Mouse (Mus musculus) heart, adult 11 months (tissue): ENCODE results near the gene AW822073.
A peak's percentile ranks its signal among the peaks of the same experiment; 100 is the strongest.
"Not testable (repeated sequence)": the region's sequence is repeated elsewhere in the genome, so short reads cannot be mapped to it uniquely, and the experiment has no call there.

Experiments
- DNase-seq: peaks from one replicate; pipeline ENCODE4 v3.0.0; 2022

AW822073 gene

DNA sequence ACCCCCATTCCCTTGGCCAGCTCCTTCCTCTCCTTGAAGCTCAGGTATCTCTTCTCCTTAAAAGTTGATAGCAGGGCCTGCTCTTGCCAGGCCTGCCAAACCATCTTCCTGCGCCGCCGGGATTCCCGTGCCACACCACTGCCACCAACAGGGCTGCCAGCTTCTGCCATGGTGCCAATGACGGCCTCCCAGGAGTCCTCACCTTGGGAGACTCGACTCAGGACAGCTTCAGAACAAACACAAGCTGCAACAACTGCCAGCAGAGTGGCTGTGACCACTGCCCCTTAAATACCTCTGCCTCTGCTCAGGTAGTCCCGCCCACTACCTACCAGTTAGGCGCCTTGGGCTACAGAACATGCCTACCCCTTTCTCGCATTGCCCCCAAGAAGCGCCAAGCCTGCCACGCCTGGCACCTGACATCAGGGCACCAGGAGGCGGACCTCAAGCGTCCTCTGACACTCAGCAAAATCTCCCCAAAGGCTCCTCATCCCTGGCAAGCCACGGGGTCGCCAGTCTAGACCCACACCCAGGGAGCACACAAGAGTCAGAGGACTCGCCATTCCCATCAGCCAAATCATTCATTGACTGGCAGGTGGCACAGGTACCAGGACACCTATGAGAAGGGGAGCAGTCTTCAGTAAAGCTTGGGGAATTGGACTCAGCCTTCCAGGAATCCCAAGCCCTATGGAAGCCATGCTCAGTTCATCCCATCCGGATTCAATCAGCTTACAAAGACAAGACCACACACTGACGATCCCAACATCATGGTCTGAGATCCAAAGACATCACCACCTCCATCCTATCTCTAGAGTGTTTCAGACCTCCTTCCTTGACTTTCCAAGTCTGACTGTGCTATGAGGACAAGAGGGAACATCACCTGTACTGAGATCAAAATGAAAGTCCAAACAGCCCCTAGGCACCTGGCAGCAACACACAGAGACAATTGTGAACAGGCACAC is at the start of gene AW822073:
Gene AW822073 (minus strand): TSS at position 104 of the 959 bp plus-strand sequence.
- DNase-seq: peak; percentile 97

DNA sequence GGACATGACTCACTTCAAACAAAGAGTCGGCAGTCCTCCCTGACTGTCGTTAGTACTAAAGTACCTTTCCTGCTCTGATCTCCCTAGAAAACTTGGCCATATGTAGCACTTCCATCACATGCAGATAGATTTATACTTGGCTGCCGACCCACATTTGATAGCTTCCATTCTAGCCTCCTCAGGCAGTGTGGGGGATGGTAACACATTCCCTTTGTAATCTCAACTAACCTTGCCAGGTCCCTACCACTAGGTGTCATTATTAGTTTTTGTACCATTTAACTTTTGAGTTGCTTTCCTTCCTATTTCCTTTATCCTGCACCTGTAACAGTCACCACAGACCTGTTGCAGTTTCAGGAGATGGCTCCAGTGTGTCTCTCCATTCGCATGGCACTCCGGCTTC is 33.7 kb upstream of the AW822073 start:
- no peak for DNase-seq

DNA sequence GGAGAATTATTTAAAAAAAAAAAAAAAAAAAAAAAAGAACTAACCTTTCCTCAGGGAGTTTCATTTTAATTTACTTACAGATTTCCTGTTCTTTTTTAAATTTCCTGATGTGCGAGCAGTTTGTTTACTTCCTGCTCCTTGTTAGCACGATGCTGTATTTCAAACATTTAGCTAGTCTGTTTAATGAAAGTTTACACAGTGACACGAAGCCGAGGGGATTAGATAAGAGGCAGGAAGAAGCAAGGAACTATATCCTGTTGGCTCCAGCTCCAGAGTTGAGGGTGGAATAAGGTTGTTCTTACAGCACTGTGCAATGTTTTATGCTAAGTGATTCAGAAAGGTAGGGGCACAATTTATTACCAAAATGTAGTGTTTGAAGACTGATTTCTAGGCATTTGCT is 31.2 kb upstream of the AW822073 start:
- DNase-seq: no peak

DNA sequence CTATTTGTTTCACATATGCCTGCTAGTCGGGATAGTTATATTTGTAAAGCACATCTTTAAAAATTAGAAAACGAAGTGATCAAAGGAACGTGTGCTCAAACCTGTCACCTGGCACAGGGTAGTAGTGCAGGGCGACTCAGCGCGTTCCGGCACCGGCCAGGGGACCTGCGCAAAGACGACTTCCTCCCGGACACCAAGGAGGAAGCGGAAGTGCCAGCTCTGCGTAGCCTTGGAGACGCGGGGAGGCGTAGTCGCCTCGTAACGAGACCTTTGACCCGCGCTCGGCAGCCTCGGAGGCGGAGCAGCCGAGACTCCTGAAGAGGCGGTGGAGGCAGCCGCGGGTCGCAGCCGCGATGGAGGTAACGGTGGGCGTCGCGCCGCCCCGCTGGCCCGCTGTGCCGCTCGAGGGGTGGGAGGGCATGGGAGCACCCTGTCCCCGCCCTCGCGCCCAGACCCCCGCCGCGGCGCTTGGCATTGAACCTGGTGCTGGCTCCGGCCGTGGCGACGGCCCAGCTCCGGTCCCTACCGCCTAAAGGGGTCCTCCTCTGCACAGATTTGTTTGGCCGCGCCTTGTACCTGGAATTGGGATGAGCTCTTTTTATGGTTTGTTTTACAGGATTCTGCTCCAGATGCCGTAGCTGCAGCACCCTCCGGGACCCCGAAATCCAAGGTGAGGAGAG is 30.6 kb upstream of the AW822073 start, which contains the start of gene Gcc2:
Gene Gcc2 (plus strand): TSS at position 285 of the 680 bp plus-strand sequence.
- peak; percentile 99 for DNase-seq

DNA sequence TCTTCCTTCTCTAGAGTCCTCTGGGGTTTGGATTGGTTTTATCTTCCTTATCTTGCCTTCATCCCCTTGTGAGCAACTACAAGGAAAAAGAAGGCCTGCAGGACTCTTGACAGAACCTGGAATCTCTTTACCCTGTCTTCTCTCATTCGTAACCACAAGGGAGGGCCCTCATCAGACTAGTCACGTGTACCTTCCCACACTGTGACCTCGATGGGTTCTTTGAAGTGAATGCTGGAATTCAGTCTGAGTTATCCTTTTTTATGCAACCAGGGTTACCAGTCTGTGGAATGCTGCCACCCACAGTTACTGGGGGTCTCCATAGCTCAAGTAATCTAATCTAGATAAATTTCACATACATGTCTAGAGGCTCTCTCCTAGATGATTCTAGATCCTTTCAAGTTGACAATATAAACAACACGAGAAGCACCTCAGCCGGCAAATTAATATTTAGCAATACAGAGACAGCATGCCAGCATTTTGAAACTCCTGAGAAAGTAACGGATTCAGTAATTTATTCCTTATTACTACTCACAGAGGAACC is 30.0 kb upstream of the AW822073 start:
- DNase-seq: no peak

DNA sequence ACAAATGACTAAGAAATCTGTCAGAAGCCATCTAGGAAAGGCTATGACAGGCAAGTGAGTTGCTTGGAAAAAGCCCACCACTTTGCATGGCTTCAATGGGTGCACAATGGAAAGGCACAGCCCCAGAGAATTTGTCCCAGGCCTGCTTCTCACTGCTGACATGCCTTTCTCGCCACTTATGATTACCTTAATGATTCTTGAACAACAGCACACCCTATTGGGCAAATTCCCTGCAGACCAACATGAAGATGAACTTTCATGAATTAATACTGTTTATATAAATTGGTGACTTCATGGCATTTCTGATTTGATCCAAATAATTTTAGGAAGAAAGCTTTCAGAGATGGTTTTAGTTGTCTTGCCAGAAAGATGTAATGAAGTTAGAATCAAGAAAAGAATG is 24.8 kb upstream of the AW822073 start:
- DNase-seq: no peak

DNA sequence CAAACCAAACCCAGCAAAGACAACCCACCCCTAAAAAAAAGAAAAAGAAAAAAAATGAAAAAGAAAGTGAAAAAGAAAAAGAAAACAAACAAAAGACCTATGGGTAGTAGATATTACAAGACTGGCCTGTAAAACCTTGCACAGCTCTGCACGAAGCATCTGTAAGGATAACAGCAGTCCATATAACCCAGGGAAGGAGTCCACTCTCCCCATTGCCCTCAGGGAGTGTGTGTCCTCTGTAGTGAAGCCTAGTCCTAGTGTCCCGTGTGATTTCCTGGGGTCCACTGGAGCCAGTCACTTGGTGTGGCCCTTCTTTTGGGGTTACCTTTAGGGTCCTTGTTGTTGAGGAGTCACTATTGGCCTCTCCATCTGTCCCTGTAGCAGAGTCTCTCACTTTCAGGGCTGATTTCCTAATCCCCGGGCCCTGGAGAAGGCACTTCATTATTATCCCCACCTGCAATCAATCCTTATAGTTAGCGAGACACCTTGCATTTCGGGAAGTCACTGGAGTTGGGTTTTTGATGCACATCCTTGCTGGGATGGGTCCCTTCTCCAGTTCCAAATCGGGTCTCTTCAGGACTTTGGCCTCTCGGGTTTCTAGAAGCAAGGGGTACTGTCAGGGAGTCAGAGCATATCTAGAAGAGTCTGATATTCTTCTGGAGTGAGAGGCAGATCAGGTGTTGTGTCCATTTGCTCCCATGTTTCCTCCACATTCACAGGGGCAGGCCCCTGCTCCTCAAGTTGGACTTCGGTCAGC is 14.4 kb upstream of the AW822073 start:
- DNase-seq: peak; percentile 98

DNA sequence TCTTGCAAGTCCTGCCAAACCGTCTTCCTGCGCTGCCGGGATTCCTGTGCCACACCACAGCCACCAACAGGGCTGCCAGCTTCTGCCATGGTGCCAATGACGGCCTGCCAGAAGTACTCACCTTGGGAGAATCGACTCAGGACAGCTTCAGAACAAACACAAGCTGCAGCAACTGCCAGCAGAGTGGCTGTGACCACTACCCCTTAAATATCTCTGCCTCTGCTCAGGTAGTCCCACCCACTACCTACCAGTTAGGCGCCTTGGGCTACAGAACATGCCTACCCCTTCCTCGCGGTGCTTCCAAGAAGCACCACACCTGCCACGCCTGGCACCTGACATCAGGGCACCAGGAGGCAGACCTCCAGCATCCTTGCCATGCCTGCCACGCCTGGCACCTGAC is 11.9 kb upstream of the AW822073 start, which contains the start of gene Gm4981:
Gene Gm4981 (minus strand): TSS at position 89 of the 400 bp plus-strand sequence.
- peak; percentile 89 for DNase-seq

DNA sequence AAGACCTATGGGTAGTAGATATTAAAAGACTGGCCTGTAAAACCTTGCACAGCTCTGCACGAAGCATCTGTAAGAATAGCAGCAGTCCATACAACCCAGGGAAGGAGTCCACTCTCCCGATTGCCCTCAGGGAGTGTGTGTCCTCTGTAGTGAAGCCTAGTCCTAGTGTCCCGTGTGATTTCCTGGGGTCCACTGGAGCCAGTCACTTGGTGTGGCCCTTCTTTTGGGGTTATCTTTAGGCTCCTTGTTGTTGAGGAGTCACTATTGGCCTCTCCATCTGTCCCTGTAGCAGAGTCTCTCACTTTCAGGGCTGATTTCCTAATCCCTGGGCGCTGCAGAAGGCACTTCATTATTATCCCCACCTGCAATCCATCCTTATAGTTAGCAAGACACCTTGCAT is 10.3 kb upstream of the AW822073 start:
- DNase-seq: peak; percentile 97

DNA sequence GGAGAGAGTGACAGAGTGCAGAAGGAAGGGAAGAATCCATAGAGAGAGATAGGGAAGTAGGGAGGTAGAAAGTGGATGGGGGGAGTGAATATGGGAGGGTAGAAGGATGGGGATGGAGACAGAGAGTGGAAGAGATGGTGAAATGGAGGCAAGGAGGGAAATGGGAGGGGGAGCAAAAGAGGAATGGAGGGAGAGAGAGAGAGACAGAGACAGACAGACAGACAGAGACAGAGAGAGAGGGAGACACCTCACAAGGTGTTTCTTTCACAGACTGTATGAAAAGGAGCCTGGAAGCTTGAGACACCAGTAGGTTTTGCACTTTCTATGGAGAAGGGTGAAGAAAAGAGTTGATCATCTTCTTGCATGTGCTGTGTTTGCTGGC is 9.0 kb upstream of the AW822073 start:
- DNase-seq: peak; percentile 92

DNA sequence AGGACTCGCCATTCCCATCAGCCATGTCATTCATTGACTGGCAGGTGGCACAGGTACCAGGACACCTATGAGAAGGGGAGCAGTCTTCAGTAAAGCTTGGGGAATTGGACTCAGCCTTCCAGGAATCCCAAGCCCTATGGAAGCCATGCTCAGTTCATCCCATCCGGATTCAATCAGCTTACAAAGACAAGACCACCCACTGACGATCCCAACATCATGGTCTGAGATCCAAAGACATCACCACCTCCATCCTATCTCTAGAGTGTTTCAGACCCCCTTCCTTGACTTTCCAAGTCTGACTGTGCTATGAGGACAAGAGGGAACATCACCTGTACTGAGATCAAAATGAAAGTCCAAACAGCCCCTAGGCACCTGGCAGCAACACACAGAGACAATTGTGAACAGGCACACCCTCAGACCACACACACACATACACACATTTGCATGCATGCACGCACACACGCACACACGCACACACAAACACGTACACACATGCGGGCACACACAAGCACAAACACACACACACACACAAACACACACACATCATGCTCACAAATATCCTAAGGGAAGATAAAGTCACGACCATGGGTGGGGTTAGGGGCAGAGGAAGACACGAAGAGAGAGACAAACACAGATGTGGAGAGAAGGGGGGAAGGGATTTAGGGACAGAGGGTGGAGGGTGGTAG is 8.5 kb upstream of the AW822073 start:
- peak; percentile 97 for DNase-seq

DNA sequence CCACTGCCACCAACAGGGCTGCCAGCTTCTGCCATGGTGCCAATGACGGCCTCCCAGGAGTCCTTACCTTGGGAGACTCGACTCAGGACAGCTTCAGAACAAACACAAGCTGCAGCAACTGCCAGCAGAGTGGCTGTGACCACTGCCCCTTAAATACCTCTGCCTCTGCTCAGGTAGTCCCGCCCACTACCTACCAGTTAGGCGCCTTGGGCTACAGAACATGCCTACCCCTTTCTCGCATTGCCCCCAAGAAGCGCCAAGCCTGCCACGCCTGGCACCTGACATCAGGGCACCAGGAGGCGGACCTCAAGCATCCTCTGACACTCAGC is 7.9 kb upstream of the AW822073 start, which contains the start of gene Duxf3:
Gene Duxf3 (minus strand): TSS at position 35 of the 329 bp plus-strand sequence.
- not testable (repeated sequence) for DNase-seq

DNA sequence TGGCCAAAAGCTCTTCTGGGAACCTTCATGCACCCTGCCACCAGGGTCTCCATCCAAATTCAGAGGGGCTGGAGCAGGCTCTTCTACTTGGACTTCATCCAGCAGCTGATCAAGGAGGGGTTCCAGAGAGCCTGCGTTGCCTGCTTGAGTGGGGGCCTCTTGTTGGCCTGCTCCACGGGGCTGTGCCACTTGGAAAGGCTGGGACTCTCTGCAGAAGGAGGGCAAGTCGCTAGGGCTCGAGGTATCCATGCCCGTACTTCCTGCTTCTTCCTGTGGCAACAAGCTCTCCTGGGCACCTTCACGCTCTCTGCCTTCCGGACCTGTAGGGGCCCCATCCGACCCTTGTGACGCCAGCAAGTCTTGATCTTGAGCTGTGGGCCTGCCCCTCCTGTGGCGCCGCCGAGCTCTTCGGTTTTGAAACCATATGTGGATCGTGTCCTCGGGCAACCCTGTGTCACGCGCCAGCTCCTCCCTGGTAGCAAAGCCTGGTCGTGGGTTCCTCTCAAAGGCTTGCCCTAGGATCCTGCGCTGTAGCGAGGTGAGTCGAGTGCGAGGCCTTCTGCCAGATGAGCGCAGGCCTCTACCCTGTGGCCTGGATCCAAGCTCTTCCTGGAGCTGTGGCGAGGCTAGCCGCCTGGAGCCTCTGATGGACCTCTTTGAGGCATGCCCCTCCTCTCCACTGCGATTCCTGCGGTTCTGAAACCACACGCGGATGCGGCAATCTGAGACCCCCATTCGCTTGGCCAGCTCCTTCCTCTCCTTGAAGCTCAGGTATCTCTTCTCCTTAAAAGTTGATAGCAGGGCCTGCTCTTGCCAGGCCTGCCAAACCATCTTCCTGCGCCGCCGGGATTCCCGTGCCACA is 7.3 kb upstream of the AW822073 start:
- peak; percentile 99 for DNase-seq

DNA sequence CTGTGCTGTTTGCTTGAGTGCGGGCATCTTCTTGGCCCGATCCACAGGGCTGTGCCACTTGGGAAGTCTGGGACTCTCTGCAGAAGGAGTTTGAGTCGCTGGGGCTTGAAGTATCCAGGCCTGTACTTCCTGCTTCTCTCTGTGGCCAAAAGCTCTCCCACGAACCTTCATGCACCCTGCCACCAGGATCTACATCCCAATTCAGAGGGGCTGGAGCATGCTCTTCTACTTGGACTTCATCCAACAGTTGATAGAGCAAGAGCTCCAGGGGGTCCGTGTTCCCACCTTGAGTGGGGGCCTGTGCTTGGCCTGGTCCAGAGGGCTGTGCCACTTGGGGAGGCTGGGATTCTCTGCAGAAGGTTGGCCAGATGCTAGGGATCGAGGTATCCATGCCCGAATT is 6.4 kb upstream of the AW822073 start:
- DNase-seq: peak; percentile 98

DNA sequence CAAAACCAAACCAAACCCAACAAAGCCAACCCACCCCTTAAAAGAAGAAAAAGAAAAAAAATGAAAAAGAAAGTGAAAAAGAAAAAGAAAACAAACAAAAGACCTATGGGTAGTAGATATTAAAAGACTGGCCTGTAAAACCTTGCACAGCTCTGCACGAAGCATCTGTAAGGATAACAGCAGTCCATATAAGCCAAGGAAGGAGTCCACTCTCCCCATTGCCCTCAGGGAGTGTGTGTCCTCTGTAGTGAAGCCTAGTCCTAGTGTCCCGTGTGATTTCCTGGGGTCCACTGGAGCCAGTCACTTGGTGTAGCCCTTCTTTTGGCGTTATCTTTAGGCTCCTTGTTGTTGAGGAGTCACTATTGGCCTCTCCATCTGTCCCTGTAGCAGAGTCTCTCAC is 5.3 kb upstream of the AW822073 start:
- DNase-seq: peak; percentile 96

DNA sequence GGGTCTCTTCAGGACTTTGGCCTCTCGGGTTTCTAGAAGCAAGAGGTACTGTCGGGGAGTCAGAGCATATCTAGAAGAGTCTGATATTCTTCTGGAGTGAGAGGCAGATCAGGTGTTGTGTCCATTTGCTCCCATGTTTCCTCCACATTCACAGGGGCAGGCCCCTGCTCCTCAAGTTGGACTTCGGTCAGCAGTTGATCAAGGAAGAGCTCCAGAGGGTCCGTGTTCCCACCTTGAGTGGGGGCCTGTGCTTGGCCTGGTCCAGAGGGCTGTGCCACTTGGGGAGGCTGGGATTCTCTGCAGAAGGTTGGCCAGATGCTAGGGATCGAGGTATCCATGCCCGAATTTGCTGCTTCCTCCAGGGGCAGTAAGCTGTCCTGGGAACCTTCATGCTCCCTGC is 3.1 kb upstream of the AW822073 start:
- DNase-seq: peak; percentile 98

DNA sequence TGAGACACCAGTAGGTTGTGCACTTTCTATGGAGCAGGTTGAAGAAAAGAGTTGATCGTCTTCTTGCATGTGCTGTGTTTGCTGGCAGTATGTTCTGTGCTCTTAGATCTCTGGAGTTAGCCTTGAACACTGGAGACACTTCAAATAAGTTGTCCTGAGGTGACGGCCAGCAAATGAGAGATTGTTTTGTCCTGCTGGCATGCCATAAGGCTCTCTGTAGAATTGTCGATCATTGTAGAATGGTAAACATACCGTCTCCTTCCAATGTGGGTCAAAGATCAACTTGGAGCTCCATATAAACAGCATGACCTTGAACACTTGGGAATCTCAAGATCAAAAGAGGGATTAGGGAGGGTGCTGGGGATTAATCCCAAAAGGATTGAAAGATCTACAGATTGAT is 1.6 kb upstream of the AW822073 start:
- peak; percentile 91 for DNase-seq

DNA sequence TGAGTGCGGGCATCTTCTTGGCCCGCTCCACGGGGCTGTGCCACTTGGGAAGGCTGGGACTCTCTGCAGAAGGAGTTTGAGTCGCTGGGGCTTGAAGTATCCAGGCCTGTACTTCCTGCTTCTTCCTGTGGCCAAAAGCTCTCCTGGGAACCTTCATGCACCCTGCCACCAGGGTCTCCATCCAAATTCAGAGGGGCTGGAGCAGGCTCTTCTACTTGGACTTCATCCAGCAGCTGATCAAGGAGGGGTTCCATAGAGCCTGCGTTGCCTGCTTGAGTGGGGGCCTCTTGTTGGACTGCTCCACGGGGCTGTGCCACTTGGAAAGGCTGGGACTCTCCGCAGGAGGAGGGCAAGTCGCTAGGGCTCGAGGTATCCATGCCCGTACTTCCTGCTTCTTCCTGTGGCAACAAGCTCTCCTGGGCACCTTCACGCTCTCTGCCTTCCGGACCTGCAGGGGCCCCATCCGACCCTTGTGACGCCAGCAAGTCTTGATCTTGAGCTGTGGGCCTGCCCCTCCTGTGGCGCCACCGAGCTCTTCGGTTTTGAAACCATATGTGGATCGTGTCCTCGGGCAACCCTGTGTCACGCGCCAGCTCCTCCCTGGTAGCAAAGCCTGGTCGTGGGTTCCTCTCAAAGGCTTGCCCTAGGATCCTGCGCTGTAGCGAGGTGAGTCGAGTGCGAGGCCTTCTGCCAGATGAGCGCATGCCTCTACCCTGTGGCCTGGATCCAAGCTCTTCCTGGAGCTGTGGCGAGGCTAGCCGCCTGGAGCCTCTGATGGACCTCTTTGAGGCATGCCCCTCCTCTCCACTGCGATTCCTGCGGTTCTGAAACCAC is 541 bp downstream of the AW822073 start:
- peak; percentile 99 for DNase-seq

DNA sequence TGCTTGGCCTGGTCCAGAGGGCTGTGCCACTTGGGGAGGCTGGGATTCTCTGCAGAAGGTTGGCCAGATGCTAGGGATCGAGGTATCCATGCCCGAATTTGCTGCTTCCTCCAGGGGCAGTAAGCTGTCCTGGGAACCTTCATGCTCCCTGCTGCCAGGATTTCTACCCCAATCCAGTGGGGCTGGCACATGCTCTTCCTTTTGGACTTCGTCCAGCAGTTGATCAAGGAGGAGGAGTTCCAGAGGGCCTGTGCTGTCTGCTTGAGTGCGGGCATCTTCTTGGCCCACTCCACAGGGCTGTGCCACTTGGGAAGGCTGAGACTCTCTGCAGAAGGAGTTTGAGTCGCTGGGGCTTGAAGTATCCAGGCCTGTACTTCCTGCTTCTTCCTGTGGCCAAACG is 1.6 kb downstream of the AW822073 start:
- DNase-seq: peak; percentile 93

DNA sequence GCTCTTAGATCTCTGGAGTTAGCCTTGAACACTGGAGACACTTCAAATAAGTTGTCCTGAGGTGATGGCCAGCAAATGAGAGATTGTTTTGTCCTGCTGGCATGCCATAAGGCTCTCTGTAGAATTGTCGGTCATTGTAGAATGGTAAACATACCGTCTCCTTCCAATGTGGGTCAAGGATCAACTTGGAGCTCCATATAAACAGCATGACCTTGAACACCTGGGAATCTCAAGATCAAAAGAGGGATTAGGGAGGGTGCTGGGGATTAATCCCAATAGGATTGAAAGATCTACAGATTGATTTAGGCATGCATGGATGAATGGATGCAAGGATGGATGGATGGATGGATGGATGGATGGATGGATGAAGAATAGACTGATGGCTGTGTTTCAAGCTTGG is 3.2 kb downstream of the AW822073 start:
- peak; percentile 97 for DNase-seq
